Mouse (Mus musculus) embryo, embryonic 11 days (tissue): ENCODE data around the gene Rfx8.

Experiments
- DNase-seq: peaks from one replicate; pipeline ENCODE4 v3.0.0-alpha.2; 2015

Rfx8 gene

DNA sequence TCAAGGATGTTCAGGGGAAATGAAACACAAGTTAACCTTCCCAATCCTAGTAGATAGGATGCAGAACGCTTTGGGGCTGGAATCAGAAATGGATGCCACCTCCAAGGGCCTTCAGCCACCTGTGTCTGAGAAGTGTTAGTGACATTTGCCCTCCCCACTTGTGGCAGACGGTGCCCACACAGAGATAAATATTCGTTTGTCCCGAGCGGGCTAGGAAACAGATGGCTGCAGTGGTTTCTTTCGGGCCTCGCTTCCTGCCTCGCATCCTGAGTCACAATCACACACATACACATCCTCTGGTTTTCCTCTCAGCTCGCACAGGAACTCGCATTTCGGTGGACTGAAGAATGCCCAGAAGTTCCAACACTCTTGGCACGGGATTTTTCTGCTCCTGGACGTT lies 13.5 kb upstream of the Rfx8 start:
- no peak for DNase-seq

DNA sequence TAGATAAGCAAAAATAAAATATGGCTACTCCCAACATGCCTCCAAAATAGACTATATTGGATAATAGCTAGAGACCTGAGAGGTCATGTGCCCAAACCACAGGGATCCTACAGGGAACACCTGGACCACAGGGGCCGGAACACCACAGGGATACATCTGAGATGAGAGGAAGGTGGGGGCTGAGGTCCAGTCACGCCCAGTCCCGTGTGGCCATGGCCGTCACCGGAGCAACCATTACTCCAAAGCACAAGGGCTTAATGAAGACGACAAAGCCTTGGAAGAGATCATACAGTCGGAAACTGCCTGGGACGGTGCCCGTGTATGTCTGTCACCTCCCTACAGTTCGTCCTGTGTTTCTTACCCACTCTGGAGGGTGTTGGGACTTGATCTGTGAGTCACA lies 13.1 kb upstream of the Rfx8 start:
- DNase-seq, result no peak

DNA sequence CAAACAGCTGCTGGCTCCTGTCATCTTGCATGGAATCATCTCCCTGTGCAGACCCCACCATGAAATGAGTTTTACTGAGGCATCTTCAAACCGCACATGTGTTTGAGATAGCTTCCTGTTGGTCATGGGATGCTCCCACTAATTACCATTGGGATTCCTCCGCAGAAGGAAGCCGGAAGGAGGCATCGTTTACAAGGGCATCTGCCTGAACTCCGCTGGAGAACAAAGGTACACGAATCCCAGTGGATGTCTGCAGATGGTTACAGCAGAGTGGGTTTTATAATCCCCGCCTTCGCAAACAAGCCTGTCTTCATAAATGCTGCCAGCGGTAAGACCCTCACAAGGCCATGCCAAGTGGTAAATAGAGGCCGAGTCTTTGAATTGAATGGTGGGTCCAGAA lies 11.3 kb upstream of the Rfx8 start:
- peak; percentile 40 for DNase-seq

DNA sequence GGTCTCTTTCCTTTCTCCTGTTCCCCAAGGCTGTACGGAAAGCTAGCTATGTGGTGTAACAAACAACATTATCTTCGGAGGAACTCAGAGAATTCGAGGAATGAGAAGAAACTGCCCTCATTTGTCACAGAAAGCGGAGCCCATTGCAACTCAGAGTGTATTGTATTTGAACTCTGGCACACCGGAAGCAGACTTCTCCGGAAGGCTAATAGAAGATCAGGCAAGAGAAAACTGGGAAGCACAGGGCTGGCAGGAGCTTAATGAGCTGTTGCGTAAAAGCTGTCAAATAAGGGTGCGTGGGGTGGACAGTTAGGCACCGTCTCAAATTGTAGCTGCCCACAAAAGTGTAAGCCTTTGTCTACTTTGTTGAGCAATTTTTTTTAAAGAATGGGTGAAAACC lies 10.7 kb upstream of the Rfx8 start:
- peak; percentile 38 for DNase-seq

DNA sequence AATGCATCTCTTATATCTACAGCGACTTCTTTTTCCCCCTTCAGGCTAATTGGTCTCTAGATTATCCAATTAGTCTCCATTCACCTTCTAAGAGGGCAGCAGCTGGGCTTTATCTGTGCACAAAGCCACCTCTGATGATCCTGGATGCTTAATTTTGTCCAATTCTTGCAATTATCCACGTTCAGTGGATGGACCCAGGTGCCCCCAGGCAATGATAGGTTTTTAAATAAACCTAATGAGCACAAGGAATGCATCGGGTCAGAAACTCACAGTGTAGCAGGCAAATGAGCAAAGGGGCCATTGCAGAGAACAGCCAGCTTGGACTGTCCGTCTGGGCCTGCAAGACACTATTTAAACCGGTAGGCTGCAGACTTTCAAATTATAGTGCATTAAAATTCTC lies 10.1 kb upstream of the Rfx8 start:
- no peak for DNase-seq

DNA sequence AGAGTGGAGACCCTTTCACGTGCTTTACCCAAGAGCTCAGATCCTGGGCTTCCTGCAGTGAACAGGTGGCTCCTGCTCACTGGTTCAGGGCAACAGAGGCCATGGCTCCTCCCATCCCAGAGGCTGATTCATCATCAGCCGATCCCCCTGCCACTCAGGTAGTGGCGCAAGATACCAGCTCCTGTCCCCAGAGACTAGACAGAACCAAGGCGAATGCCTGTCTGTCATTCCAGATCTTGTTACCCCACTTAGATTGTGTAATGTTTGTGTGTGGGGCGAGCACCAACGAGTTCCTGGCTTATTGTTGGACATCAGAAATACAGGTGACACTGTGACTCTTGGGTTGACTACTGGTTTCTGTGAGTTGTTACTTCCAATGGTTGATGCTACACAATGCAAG lies 9.1 kb upstream of the Rfx8 start:
- no peak for DNase-seq

DNA sequence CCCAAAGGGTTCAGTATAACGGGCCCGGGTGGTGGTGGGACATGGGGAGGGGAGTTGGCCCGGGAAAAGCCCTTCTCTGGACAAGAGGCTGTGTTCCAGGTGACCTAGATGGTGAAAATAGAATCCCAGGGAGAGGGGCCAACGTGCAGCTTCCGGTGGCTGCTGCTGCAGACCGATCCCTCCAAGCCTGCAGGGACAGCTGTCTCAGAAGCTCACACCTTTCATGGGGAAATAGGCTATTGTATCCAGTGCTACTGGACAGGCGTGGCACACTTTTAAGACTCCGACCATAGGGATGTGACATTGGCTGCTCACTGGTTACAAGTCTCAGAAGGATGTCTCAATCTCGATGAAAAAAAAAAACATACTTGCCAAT lies 542 bp upstream of the Rfx8 start:
- DNase-seq, result no peak

DNA sequence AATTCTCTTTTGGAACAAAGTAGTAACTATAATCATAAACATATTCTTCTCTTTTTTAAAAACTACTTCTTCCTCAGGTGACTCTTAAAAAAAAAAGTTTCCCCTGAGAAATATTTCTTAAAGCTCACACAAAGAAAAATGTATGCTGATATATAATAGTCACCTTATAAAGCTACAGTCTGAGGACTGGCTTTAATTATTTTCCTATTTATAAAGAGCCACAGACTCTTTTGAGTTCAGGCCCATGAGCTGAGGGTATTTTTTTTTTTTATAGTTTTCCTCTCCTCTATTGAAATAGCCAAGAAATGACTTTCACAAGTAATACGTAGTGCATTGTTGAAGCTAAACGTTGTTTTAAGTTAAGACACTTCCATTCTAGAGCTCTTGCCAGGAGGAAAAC lies 611 bp downstream of the Rfx8 start:
- DNase-seq, result no peak

GRCm38 (mm10) chr1:39715551-39715950 lies 5.2 kb downstream of the Rfx8 start:
- no peak for DNase-seq

GRCm38 (mm10) chr1:39714729-39715128 lies 6.1 kb downstream of the Rfx8 start:
- no peak for DNase-seq

GRCm38 (mm10) chr1:39713842-39714658 lies 6.7 kb downstream of the Rfx8 start:
- DNase-seq, result no peak

DNA sequence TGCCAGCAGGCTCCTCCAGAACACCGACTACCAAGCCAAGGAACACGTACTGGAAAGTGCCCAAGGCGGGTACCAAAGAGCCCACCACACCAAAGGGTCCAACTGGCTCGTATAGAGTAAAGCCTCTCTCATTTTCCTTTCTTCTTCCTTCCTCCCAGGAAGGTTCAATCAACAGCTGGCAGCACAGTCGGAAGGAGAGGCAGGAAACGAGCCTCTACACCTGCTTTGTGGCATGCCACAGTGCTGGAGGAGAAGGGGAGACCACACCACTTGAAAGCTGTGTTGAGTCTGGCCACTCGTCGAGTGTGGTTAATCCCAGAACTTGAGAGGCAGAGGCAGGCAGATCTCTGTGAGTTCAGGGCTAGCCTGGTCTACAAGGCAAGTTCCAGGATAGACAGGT lies 7.5 kb downstream of the Rfx8 start:
- no peak for DNase-seq

DNA sequence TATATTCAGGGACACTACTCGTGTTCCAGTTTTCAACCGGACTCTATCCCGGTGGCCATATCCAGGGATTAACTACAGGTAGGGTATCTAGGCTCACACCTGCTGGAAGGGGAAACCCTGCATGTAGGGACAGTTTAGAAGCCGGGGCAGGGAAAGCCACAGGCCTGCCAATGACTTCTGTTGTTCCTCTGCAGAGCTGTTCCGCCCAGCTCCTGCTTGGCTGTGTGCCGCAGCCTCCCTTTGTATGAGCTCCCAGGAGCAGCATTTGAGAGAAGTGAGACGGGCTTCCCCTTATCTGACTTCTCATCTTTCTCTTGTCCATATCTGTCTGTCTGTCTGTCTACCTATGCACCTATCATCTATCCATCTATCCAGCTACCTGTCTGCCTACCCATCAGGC lies 8.5 kb downstream of the Rfx8 start:
- no peak for DNase-seq

DNA sequence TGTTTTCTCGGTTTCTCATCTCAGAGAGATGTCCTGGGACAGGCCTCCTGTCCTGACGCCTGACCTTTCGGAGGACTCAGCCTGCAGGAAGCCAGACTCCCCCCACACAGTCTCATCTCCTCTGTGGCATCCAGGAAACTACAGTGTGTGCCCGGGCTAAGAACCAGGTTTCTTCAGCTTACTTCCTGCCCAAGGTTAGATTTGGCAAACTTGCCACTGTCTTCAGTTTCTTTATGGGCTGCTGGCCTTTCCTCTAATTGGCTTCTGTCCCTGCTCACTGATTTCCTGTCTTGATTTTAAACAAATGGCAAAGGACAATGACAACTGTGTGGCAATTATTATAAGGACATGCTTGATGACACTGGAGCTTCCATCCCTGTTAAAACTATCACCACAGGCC lies 10.2 kb downstream of the Rfx8 start:
- DNase-seq, result no peak

- no peak for DNase-seq
Measured at GRCm38 (mm10) chr1:39710016-39710415, 10.8 kb downstream of the Rfx8 start.

GRCm38 (mm10) chr1:39708778-39709177 lies 12.0 kb downstream of the Rfx8 start:
- DNase-seq, result no peak

- peak; percentile 58 for DNase-seq
Measured at GRCm38 (mm10) chr1:39702216-39703046, 18.4 kb downstream of the Rfx8 start.

DNA sequence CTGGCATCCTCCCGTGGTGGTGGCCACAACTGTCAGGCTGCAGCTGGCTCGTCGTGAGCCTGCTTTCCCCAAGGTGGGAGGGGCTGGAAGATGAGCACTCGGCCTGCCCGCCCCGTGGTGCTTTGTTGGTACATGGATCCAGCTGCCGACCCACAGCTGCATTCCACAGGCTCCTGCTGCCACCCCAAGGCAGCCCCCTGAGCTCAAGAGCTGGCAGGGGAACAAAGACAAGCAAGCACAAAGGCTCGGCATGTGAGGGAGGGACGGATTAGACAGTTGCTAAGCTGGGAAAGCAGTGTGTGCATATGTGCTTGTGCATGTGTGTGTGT lies 19.6 kb downstream of the Rfx8 start:
- peak; percentile 78 for DNase-seq

GRCm38 (mm10) chr1:39700599-39701273 lies 20.1 kb downstream of the Rfx8 start:
- peak; percentile 57 for DNase-seq

DNA sequence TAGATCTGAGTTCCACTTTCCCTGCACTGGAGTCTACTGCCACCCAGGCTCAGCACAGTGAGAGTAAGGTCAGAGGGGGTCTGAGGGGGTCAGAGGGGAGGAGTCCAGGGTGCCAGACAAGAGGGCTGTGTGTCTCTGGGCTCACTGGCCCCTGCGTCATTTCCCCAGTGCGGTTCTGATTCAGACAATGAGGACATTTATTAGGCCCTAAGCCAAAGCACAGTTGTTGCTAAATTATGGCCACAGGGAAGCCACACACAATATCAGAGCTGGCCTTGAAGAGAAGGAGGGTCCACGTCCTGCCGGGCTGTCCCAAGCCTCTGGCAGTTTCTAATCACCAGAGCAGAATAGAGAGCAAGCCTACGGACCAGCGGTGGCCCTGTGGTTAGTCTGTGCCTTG lies 22.3 kb downstream of the Rfx8 start:
- no peak for DNase-seq

- no peak for DNase-seq
Measured at GRCm38 (mm10) chr1:39695198-39695597, 25.6 kb downstream of the Rfx8 start.

DNA sequence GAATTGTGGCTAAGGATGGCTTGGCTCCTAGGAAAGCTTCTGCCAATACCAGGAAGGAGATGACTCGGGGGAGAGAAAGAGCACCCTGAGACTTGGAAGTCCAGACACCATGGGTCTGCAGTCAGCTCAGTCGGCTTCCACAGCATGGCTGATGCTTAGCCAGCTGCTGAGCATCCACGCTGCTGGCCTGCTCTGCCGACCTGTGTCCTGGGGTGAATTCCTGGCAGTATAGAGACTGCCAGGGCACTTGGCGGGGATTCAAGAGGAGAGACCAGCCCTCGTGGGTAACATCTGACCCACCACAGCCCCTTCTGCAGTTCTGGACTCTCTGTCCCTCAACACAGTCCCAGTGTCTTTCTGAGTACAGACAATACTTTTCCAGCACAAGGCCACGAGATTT lies 26.0 kb downstream of the Rfx8 start:
- no peak for DNase-seq

DNA sequence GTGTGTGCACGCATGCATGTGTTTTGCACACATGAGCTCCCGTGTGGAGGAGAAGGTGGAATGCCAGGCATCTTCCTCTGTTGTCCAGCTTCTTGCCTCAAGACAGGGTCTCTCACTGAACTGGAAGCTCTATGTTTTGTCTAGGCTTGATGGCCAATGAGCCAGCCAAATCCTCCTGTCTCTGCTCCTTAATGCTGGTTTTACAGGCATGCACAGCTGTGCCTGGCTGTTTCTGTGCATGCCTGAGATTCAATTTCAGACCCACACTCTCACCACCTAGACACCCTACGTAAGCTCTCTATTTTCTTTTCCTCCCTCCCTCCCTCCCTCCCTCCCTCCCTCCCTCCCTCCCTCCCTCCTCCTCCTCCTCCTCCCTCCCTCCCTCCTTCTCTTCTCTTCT lies 28.8 kb downstream of the Rfx8 start:
- no peak for DNase-seq

- DNase-seq, result no peak
Measured at GRCm38 (mm10) chr1:39691061-39691460, 29.7 kb downstream of the Rfx8 start.
